Mouse (Mus musculus) lung, postnatal 0 days (tissue): ENCODE measurements at regions not wholly inside any gene's neighbourhood (a gene's known extent, or its start where the extent isn't known, plus 50 kb on each side); places are given as distances from the start of the nearest gene placed in this dataset.

Experiments
- CTCF ChIP-seq: IDR thresholded peaks from 2 replicates; pipeline ENCODE4 v1.5.1; 2016; ENCODE audit warnings: antibody characterized with exemption, mild to moderate bottlenecking
- EP300 ChIP-seq: IDR thresholded peaks from 2 replicates; pipeline ENCODE4 v1.6.1; 2016; ENCODE audit warnings: antibody characterized with exemption, mild to moderate bottlenecking, control low read depth

DNA sequence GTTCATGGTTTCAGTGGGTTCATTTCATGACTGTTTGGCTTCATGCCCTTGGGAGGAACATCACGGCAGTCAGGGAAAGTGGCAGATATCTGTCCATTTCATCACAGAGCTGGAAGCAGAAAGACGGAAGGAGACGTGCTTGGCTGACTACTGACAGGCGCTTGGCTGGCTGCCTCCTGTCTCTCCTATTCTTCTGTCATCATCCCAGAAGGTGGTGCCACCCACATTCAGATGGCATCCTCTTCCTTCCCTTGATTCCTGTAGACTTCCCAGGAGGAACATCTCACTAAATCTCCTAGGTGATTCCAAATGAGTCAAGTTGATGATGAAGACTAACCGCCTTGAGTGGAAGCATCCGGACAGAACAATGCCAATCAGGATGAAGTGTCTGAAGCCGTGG lies 71.6 kb upstream of the Grin2b start:
- TF ChIP-seq CTCF (no peak), EP300 (no peak)
